Mouse (Mus musculus): ENCODE data around the gene Micu2. TPM values are rescaled to one million over a fixed set of nuclear protein-coding genes. Genes with fewer than 3 reads are reported as not detected.

The Micu2 gene
- polyA plus RNA-seq (2014; fragmentation: Nextera tagmentation; extraction: Ambion mirVana), result 63.3 and 72.0 TPM in 2 replicates

DNA sequence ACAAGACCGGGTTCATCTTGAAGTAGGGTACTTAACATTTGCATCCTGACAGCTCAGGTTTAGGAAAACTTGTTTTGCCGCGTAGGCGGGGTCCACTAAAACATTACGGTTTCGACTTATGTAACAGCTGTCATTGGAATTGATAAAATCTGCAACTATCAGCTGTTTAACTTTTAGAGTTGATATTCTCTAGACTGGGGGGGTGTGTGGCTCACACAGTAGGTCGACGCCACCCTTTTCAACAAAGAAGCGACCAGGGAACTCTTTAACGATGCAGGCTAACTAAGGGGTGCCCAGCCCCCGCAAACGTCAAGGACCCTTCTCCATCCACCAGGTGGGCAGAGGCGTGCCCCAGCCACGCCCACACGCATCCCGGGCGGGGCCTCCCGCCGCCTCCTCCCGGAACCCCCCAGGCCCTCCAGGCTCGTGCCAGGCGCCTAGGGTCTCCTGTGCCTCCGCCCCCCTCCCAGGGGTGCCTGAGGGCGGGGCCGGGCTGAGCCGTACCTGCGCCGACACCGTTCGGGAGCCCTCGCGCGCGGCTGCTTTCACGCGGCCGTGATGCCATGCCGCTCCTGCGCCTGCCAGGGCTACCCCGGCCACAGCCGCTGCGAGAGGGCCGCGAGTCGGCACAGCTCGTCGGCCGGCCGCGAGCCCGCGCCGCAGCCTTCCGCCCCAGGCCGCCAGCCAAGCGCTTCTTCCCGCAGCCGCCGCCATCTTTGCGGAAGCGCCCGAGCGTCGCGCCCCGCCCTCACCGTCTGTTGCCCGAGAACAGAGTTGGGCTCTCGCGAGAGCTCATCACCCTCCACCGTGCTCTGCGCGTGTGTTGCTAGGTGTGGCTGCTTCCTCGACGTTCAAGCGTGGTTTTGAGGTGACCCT lies at the start of gene Micu2:
Micu2 (minus strand) TSS at position 737 of the 876 bp plus-strand sequence.
- H3K4me1 ChIP-seq (ENCODE audit: control insufficient read depth in 2 of 2, insufficient read depth in 2 of 2, low read length in 2 of 2), result peaks cover 5 to 8% of the 10 kb centered on the region in 2 experiments; a peak in 3 of 4 replicates
- H3K27me3 ChIP-seq (ENCODE audit: control insufficient read depth, insufficient read depth, low read length), result no peaks in the 10 kb centered on the region
- WGBS, result 3% methylated on average over 71 of the region's 76 CpGs
- no peaks in the 10 kb centered on the region for H3K36me3 ChIP-seq (ENCODE audit: control insufficient read depth, insufficient read depth, low read length)
- H3K4me3 ChIP-seq (ENCODE audit: control insufficient read depth in 1 of 2, insufficient read depth in 1 of 2, low read depth in 1 of 2, low read length in 2 of 2), result peak within 1 kb of the TSS; percentile 89 to 97
- no peaks in the 10 kb centered on the region for H3K9me3 ChIP-seq (ENCODE audit: control insufficient read depth, low read length)
- H3K9ac ChIP-seq (ENCODE audit: low read length), result peak within 1 kb of the TSS; percentile 94
- peak within 1 kb of the TSS; percentile 68 to 74; a peak in 3 of 4 replicates for H3K27ac ChIP-seq (replicated peaks in 1 of 2; ENCODE audit: control insufficient read depth in 1 of 2, insufficient read depth in 1 of 2, low read depth in 2 of 2, low read length in 2 of 2)
- peak; percentile 84 for ATAC-seq (ENCODE audit: insufficient number of reproducible peaks, insufficient read depth, low FRiP score, low read depth)
- peak within 1 kb of the TSS; percentile 84 for H3K4me2 ChIP-seq (ENCODE audit: low read length)

DNA sequence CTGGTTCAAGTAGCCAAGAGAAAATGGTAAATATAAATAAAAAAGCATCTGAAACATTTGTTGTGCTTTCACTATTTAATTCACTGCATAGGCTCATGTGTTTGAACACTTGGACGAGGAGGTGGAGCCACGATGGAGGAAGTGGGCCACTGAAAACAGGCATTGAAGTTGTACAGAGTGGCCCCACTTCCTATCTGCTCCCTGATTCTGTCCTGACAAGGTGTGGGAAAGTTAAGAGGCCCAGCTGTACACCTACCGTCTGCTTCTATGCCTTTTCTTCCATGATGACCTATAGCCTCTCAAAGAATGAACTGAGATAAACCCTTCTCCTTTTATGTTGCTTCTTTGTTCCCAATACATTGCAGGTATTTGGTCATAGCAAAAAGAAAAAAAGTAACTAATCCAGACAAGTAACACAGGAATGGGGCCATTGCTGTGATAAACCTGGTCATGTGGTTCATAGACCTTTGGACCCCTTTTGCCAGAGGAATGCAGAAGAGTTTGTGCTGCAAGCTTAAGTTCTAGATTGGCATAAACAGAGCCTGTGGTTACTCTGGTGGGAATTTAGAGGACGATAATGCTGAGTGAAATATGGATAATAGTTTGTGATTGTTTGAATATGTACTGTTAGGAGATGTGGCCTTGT lies 47.7 kb upstream of the Micu2 start:
- Histone ChIP-seq H3K4me3 (ENCODE audit: control insufficient read depth in 1 of 2, insufficient read depth in 1 of 2, low read depth in 1 of 2, low read length in 2 of 2) (no peak overlapping the region), H3K27ac (replicated peaks in 1 of 2; ENCODE audit: control insufficient read depth in 1 of 2, insufficient read depth in 1 of 2, low read depth in 2 of 2, low read length in 2 of 2) (no peak overlapping the region), H3K9ac (ENCODE audit: low read length) (no peak overlapping the region), H3K36me3 (ENCODE audit: control insufficient read depth, insufficient read depth, low read length) (no peaks in the 10 kb centered on the region), H3K4me2 (ENCODE audit: low read length) (no peak overlapping the region), H3K9me3 (ENCODE audit: control insufficient read depth, low read length) (no peaks in the 10 kb centered on the region), H3K27me3 (ENCODE audit: control insufficient read depth, insufficient read depth, low read length) (no peaks in the 10 kb centered on the region), H3K4me1 (ENCODE audit: control insufficient read depth in 2 of 2, insufficient read depth in 2 of 2, low read length in 2 of 2) (no peaks in the 10 kb centered on the region)
- no peak for ATAC-seq (ENCODE audit: insufficient number of reproducible peaks, insufficient read depth, low FRiP score, low read depth)
- whole genome bisulfite sequencing, result 71% methylated on average over 4 of the region's 4 CpGs

DNA sequence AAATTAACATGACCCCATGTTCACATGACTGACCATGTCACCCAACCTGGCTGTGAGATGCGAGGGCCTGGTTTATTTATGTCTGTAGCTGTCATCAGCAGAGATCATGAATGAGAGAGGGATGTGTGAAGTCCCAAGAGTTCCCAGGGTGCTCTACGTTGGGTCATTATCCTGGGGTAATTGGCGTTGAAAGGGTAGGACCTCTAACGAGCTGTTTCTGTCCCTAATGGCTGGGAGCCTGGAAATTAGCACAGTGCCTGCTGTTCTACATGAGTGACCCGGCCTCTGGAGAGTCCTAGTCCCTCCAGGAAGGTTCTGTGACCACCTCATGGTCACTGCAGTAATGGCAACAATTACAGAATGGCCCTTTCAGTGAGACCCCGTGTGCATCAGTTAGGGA lies 37.1 kb upstream of the Micu2 start:
- no peaks in the 10 kb centered on the region for H3K36me3 ChIP-seq (ENCODE audit: control insufficient read depth, insufficient read depth, low read length)
- no peaks in the 10 kb centered on the region for H3K9me3 ChIP-seq (ENCODE audit: control insufficient read depth, low read length)
- H3K4me3 ChIP-seq (ENCODE audit: control insufficient read depth in 1 of 2, insufficient read depth in 1 of 2, low read depth in 1 of 2, low read length in 2 of 2), result no peak overlapping the region
- WGBS, result 38% methylated on average over 6 of the region's 6 CpGs
- H3K27ac ChIP-seq (replicated peaks in 1 of 2; ENCODE audit: control insufficient read depth in 1 of 2, insufficient read depth in 1 of 2, low read depth in 2 of 2, low read length in 2 of 2), result no peak overlapping the region
- no peaks in the 10 kb centered on the region for H3K27me3 ChIP-seq (ENCODE audit: control insufficient read depth, insufficient read depth, low read length)
- no peak overlapping the region for H3K4me2 ChIP-seq (ENCODE audit: low read length)
- no peak overlapping the region for H3K9ac ChIP-seq (ENCODE audit: low read length)
- no peak for ATAC-seq (ENCODE audit: insufficient number of reproducible peaks, insufficient read depth, low FRiP score, low read depth)
- no peaks in the 10 kb centered on the region for H3K4me1 ChIP-seq (ENCODE audit: control insufficient read depth in 2 of 2, insufficient read depth in 2 of 2, low read length in 2 of 2)

- H3K27me3 ChIP-seq (ENCODE audit: control insufficient read depth, insufficient read depth, low read length), result no peaks in the 10 kb centered on the region
- no peak overlapping the region for H3K9ac ChIP-seq (ENCODE audit: low read length)
- H3K4me1 ChIP-seq (ENCODE audit: control insufficient read depth in 2 of 2, insufficient read depth in 2 of 2, low read length in 2 of 2), result no peaks in the 10 kb centered on the region
- H3K36me3 ChIP-seq (ENCODE audit: control insufficient read depth, insufficient read depth, low read length), result no peaks in the 10 kb centered on the region
- no peak overlapping the region for H3K4me2 ChIP-seq (ENCODE audit: low read length)
- ATAC-seq (ENCODE audit: insufficient number of reproducible peaks, insufficient read depth, low FRiP score, low read depth), result no peak
- no peak overlapping the region for H3K27ac ChIP-seq (replicated peaks in 1 of 2; ENCODE audit: control insufficient read depth in 1 of 2, insufficient read depth in 1 of 2, low read depth in 2 of 2, low read length in 2 of 2)
- no peak overlapping the region for H3K4me3 ChIP-seq (ENCODE audit: control insufficient read depth in 1 of 2, insufficient read depth in 1 of 2, low read depth in 1 of 2, low read length in 2 of 2)
- 7% methylated on average over 8 of the region's 8 CpGs for WGBS
- no peaks in the 10 kb centered on the region for H3K9me3 ChIP-seq (ENCODE audit: control insufficient read depth, low read length)
Measured at GRCm38 (mm10) chr14:58034567-58034966, 35.5 kb upstream of the Micu2 start.

- H3K27ac ChIP-seq (replicated peaks in 1 of 2; ENCODE audit: control insufficient read depth in 1 of 2, insufficient read depth in 1 of 2, low read depth in 2 of 2, low read length in 2 of 2), result no peak overlapping the region
- no peaks in the 10 kb centered on the region for H3K4me1 ChIP-seq (ENCODE audit: control insufficient read depth in 2 of 2, insufficient read depth in 2 of 2, low read length in 2 of 2)
- H3K36me3 ChIP-seq (ENCODE audit: control insufficient read depth, insufficient read depth, low read length), result no peaks in the 10 kb centered on the region
- no peak overlapping the region for H3K4me3 ChIP-seq (ENCODE audit: control insufficient read depth in 1 of 2, insufficient read depth in 1 of 2, low read depth in 1 of 2, low read length in 2 of 2)
- H3K4me2 ChIP-seq (ENCODE audit: low read length), result no peak overlapping the region
- H3K9me3 ChIP-seq (ENCODE audit: control insufficient read depth, low read length), result 0 out of 2 replicates have a peak, but pooled peaks cover 5% of the 10 kb centered on the region
- ATAC-seq (ENCODE audit: insufficient number of reproducible peaks, insufficient read depth, low FRiP score, low read depth), result no peak
- H3K27me3 ChIP-seq (ENCODE audit: control insufficient read depth, insufficient read depth, low read length), result no peaks in the 10 kb centered on the region
- 45% methylated on average over 2 of the region's 2 CpGs for WGBS
- no peak overlapping the region for H3K9ac ChIP-seq (ENCODE audit: low read length)
Measured at GRCm38 (mm10) chr14:58018869-58019268, 19.8 kb upstream of the Micu2 start.

DNA sequence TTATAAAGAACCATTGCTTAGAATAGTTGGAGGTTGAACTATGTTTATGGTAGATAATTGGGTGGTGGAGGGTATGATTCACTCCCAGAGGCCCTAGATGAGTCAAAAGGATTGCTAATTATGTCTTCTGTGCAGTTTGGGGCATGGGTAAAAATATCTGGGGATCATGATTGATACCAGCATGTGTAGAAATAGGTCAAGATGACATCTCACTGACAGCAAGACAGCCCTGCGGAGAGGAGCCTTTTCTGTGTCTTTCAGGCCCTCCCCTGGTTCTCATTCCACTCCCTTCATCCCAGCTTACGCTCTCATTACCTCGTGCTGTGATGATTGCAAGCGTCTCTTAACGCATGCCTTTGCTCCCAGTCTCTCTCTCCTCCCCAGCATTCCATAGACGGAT lies 4.8 kb upstream of the Micu2 start:
- no peak for ATAC-seq (ENCODE audit: insufficient number of reproducible peaks, insufficient read depth, low FRiP score, low read depth)
- H3K9me3 ChIP-seq (ENCODE audit: control insufficient read depth, low read length), result no peaks in the 10 kb centered on the region
- WGBS, result 36% methylated on average over 6 of the region's 6 CpGs

DNA sequence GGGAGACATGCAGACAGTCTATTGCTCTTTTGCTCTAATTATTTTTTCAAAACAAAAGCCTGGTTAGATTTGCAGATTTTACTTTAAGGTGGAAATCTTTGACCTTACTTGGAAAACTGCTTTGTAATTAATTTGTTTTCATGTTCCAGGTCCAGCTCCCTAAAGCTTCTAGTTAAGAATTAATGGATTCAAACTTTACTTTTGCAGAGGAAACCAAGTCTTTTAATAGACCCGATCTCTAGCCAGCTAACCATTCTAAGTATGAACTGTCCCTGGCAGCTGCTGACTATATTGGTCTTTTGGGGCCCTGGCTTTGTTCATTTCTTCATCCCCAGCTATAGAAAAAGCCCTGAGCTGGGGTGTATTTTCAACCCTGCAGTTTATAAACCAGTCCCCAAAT lies 3.1 kb upstream of the Micu2 start:
- no peak for ATAC-seq (ENCODE audit: insufficient number of reproducible peaks, insufficient read depth, low FRiP score, low read depth)
- Histone ChIP-seq H3K27ac (replicated peaks in 1 of 2; ENCODE audit: control insufficient read depth in 1 of 2, insufficient read depth in 1 of 2, low read depth in 2 of 2, low read length in 2 of 2) (no peak overlapping the region), H3K36me3 (ENCODE audit: control insufficient read depth, insufficient read depth, low read length) (no peaks in the 10 kb centered on the region), H3K4me1 (ENCODE audit: control insufficient read depth in 2 of 2, insufficient read depth in 2 of 2, low read length in 2 of 2) (peaks cover 5 to 8% of the 10 kb centered on the region in 2 experiments; a peak in 3 of 4 replicates), H3K27me3 (ENCODE audit: control insufficient read depth, insufficient read depth, low read length) (no peaks in the 10 kb centered on the region), H3K9ac (ENCODE audit: low read length) (no peak overlapping the region), H3K9me3 (ENCODE audit: control insufficient read depth, low read length) (no peaks in the 10 kb centered on the region), H3K4me2 (ENCODE audit: low read length) (no peak overlapping the region), H3K4me3 (ENCODE audit: control insufficient read depth in 1 of 2, insufficient read depth in 1 of 2, low read depth in 1 of 2, low read length in 2 of 2) (no peak overlapping the region)
- 64% methylated on average over 1 of the region's 1 CpGs for WGBS

More for the DNA sequence above, 4.8 kb upstream of the Micu2 start:
- H3K4me3 ChIP-seq (ENCODE audit: control insufficient read depth in 1 of 2, insufficient read depth in 1 of 2, low read depth in 1 of 2, low read length in 2 of 2), result no peak overlapping the region
- no peaks in the 10 kb centered on the region for H3K36me3 ChIP-seq (ENCODE audit: control insufficient read depth, insufficient read depth, low read length)
- H3K4me2 ChIP-seq (ENCODE audit: low read length), result no peak overlapping the region
- H3K27ac ChIP-seq (replicated peaks in 1 of 2; ENCODE audit: control insufficient read depth in 1 of 2, insufficient read depth in 1 of 2, low read depth in 2 of 2, low read length in 2 of 2), result no peak overlapping the region
- H3K4me1 ChIP-seq (ENCODE audit: control insufficient read depth in 2 of 2, insufficient read depth in 2 of 2, low read length in 2 of 2), result peaks cover 3 to 4% of the 10 kb centered on the region in 2 experiments; a peak in 3 of 4 replicates
- H3K9ac ChIP-seq (ENCODE audit: low read length), result no peak overlapping the region
- H3K27me3 ChIP-seq (ENCODE audit: control insufficient read depth, insufficient read depth, low read length), result no peaks in the 10 kb centered on the region
